Mouse (Mus musculus) adrenal gland, adult 8-10 months (tissue): ENCODE results near the gene Ablim1. TPM values are rescaled to one million over a fixed set of nuclear protein-coding genes. Genes with fewer than 3 reads are reported as not detected.
A peak's percentile ranks its signal among the peaks of the same experiment; 100 is the strongest.

ENCODE experiments used
- DNase-seq: peaks from one replicate; pipeline ENCODE4 v3.0.0; 2022
- total RNA-seq, 4 experiments: library from RNA; stranded (reverse); gene quantifications; 2 replicates each; pipeline ENCODE4 v1.2.4; 2022

Ablim1 gene
- 10 to 100 TPM; 31.0 to 43.9 (median 33.1) TPM for total RNA-seq

DNA sequence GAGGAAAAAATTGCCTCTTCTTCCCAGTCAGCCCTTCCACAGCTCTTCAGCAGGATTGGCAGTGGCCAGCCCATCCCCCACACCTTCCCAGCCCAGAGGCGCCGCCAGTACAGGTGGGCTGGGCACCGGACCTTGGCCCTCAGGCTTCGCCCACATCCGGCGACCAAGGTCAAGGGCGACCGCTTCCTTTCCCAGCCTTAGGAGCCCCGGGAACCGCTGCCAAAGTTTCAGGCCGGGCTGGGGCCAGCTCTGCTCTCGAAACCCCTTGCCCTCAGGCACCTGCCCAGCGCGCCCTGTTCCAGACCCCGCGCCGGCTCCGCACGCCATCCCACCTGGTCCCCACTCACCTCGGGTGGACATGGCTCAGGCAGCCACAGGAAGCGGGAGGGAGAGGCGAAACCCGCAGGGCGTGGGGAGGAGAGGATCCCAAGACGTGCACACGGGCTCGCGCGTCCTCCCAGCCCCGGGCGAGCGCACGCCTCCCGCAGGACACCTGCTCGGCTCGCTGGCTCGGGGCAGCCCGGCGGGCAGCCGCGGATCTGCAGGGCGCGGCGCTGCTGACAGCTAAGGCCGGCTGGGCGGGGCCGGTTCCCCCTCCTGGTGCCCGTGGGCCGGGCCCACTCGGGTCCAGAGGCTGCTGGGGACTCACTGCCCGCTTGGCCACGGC, at the start of gene Ablim1:
Gene Ablim1 (minus strand): TSS at position 574 of the 667 bp plus-strand sequence.
- DNase-seq = peak; percentile 36

DNA sequence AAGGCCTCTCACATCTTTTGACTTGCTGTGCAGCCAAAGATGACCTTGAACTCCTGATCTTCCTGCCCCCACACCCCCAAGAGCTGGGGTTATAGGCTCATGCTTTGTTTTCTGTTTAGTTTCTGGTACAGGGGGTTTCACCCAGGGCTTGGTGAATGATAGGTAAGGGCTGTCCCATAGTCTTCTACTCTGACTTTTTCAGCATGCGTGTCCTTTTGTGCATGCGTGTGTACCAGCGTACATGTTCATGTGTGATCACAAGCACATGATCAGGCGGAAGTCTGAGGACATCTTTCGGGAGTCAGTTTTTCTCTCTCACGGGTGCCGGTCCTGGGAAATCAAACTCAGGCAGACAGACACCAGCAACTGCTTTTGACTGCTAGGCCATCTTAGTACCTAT, 48.8 kb upstream of the Ablim1 start:
- DNase-seq = no peak

DNA sequence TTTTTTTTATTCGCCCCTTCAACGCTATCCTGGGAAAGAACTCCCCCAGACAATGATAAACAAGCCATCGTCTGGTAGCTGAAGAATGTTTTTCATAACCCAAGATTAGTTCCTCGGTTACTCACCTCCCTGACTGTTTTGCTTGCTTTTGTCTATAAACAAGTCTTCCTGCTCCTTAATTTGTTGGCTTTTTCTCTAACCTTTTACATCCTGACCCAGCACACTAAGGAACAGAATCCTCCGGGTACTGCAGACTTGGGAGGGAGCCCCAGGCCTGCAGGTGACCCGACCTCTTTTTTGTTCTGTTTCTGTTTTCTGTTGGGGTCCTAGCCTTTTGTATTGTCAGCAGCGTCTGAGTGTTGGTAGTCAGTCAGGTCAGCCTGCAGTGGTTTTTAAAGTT, 48.4 kb upstream of the Ablim1 start:
- DNase-seq = no peak

DNA sequence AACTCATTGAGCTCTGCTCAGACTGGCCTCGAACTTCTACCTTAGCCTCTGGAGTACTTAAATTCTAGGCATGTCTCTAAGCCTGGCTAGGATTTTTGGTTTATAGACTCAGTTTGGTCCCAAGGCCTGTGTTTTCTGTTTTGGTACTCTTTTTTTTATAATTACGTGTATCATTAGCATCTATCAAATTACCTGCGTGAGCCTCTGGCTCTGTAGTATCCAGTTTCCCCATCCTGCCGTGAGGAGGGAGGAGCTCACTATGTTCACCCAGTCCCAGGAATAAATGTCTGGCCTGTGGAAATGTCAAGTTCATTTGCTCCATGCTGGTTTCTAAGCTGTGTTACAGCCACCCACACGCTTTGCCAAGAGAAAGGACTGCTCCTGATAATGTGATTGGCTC, 47.9 kb upstream of the Ablim1 start:
- no peak for DNase-seq

DNA sequence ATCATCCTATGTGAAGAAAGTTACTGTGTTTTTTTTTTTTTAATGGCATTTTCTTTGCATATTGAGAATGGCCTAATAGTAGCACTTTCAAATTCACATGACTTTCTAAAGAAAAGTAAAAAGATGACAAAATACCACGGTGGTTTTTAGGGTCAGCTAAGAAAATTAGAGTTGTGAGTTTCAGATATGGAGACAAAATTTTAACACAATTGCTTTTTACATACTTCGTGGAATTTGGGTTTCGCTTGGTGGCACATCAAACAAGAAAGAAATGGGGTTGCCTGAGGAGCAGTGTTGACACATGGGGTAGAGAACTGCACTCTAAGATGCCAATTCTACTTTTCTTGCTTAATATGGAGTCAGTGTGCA, 47.2 kb upstream of the Ablim1 start:
- DNase-seq = no peak

DNA sequence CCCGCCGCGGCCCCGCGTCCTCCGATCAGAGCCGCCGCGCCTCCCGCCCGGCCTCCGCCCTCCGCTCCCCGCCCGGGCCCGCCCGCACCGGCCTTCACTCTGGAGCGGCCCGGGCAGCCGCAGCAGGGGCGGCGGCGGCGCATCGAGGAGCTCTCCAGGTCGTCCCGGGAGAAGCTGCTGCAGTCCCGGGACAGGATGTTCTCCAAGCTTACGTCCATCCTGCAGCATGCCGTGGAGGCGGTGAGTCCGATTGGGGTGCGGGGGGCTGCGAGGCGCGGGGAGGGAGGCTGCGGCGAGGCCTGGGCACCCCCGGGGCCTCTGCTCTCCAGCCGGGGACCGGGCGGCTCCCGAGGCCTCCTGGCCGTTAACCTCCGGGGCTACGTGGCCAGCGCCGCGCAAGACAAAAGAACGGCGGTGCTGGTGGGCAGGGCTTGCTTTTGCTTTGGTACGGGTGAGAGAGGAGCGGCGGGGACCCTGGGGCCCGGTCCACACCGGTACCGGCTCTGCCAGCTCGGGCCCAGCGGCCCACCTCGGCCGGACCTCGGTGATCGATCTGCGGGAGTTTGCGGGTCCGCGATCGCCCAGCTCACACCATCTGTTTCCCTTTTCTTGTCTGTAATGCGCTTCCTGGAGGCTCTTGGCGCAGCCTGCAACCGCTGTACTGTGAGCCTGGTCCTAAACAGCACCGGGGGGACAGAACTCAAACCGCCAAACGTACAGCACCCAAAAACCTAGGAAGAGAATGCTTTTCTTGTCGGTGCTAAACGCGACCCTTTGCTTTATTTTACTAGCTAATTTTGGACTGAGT, 46.6 kb upstream of the Ablim1 start:
- peak; percentile 67 for DNase-seq

DNA sequence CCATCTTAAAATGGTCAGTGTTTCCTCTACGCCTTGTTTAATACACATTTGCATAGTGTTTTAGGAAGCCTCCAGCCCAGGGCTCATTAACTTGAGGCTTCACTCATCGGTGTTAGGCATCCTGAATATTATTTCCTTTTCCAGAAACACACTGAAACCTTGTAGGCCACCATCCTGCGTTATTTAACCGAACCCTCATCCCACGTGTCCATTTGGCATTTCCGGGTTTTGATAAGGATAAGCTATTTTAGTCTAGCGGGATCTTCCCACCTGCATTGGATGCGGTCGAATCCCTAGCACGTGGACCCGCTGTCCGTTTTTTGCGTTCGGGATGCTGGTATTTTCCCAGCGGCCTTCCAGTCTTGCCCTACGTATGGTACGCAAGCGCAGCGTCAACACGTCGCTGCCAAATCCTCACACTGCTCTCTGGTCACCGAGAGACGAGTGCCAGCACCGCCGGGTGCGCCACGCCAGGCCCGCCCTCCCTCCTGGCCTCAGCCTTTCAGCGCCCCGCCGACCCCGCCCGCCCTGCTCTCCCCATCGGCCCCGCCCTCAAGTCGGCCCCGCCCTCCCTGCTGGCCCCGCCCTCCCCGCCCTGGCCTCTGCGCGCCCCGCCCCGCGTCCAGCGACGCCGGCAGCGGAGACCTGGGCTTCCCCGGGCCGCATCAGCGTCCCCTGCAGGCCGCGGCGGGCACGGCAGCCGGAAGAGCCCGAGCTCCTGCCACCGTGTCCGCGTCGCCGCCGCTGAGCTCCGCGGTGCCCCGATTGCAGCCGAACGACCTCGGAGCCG, 45.8 kb upstream of the Ablim1 start, which contains the start of gene Fam160b1:
Gene Fam160b1 (plus strand): TSS at position 340 of the 790 bp plus-strand sequence.
- DNase-seq = peak; percentile 94

DNA sequence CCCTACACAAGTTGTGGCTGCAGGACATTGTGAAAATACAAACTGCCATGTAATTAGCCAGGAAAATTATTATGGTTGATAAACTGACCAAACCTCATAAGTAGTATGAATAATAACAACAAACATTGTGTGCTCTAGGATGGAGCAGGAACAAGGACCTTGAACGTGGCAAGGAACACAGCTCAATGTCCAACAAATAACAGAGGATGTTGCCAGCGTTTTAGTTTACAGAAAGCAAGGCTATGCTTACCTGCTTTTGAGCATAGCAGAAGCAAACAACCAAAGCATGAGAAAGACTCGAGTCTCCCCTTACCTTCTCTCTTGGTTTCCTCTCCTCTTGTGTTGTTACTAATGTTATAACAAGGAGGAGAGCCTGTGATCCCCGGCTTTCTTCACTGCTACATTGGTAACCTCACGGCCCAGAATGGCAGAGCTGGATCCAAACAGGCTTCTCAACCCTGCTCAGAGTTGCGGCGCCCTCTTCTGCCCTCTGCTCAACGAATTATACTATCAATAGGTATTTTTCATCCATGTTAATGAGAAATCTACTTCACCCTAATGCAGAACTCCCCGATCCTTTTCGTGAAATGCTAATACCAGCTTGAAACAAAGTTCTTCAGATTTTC, 45.1 kb upstream of the Ablim1 start:
- no peak for DNase-seq

DNA sequence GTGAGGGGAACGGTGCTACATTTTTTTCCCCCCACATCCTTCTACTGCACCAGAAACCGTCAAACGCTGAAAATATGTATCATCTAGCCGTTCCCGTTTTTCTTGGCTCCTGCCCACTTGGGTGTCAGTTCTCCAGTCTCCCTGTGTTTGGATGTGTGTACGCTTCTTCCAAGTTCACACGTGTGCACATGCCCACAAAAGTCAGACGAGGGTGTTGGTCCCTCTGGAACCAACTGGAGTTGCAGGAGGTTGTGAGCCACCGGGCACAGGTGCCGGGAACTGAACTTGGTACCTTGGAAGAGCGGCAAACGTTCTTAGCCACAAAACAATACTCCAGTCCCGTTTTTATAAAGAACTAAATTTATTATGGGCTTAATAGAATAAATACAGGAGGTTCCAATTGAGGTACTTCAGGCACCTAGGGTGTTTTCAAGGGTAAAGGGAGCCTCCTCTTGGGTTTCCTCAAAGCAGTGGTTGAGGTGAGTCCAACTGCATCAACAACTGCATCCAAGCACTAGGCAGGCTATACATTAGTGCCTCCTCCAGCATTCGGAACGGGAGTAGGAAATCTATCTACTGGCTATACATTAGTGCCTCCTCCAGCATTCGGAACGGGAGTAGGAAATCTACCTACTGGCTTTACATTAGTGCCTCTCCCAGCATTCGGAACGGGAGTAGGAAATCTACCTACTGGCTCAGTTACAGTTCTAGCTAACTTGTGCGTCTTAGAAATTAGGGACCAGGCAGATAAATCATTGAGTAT, 44.3 kb upstream of the Ablim1 start:
- DNase-seq = no peak

DNA sequence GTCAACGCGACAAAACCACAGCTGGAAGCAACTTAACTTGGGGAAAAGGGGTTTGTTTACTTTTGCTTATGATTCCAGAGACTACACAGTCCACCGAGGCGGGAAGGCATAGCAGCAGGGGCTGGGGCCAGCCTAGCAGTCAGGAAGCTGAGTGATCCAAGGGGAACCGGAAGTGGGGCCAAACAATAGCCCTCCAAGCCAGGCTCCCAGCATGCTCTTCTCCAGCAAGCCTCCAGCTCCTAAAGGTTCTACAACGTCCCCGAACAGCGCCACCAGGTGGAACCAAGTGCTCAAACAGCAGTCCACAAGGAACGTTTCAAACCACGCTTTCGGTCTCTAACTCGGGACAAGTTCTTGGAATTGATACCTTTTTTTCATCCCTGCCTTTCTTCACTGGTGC, 43.6 kb upstream of the Ablim1 start:
- DNase-seq = peak; percentile 61

DNA sequence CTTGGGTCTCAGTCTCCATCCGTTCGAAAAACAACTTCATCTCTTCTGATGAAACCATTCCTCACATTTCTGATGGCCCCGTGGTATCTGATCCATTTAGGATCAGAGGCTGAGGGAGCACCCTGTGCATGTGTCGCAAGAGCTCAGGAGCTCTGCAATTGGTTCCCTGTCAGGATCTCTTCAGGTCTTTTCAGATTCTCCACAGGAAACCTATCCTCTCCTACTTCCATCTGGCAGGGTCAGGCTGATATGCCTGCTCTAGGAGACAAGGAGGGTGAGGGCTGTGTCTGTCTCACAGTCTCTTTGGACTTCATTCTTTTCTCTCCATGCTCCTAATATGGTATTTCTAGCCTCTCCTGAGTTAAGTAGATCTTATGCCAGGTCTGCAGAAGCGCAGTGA, 43.1 kb upstream of the Ablim1 start:
- DNase-seq = no peak

DNA sequence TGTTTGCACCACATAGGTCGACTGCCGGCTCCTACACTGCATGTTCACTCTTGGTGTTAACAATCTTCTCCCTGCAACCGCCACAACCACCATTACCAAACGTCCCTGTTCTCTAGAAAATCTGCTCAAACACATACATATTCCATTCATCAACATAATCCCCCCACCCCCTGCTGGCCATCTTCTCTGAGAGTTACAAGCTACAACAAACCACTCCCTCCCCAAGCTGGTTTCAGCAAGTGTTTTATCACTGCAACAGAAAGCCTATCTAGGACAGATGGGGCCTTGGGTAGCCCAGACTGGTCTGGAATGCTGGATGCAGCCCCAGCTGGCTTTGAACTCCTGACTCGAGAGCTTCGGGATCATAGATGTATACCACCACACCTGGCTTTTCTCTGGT, 42.5 kb upstream of the Ablim1 start:
- no peak for DNase-seq

DNA sequence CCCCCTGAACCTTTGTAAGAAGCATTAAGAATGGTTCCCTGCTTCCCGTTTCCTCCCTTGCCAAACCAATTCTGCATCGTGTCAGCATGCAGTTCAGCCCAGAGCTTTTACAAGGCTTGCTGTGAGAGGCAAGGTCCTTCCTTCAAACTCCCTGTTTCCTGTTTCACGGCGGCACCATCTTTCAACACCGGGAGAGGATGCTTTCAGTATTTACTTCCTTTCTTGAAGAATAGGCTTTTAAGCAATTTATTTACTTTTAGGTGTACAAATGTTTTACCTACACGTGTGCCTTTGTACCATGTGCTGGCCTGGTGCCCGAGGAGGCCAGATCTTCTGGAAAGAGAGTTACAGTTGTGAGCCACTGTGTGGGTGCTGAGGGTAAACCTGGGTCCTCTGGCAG, 41.6 kb upstream of the Ablim1 start:
- no peak for DNase-seq

DNA sequence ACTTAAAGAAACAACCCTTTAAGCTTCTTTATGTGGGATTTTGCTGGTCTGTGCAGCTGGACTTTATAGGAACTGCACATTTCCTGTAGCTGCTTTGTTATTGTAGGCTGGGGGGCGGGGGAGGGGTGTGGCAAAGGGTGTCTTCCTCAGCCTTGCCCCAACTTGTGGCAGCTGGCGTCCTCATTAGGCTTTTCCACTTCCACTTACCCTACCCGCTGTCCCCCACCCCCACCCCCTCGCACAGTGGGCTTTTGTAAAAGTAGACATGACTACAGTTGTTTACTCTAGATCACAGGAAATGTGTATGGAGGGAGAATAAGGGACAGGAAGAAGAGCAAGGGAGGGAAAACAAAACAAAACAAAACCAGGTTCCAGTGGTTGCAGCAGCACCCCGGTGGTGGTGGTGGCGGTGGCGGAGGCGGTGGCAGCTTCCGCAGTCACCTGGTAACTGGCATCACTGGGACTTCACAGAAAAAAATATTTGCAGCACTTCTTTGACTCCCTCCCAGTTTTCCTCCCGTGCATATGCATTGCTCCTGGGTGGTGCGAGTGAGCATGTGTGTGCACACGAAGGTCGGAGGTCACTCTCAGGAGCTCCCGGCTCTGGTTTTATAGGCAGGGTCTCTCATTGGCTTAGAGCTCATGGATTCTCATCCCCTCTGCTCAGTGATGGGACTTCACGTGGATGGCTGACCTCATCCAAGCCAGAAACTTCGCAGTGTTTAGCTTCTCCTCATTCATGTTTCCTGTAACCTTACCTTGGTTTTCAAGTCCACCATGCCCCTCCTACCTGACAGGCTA, 40.9 kb upstream of the Ablim1 start:
- DNase-seq = no peak

DNA sequence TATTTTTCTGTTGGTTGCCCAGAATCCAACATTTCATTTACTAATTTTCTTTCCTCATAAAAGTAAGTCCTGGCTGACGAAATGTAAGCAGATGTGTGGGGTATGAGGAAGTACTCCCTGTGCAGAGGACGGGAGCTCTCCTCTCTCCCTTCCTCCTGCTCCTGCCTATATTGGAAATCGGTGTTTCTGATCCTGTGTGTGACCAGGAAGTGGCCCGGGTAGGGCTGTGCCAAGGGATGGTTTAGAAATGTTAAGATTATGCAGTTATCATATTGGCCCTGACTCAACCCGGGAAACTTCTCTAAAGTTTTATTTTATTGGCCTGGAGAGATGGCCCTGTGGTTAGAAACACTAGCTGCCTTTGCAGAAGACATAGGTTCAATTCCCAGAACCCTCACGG, 40.0 kb upstream of the Ablim1 start:
- no peak for DNase-seq

DNA sequence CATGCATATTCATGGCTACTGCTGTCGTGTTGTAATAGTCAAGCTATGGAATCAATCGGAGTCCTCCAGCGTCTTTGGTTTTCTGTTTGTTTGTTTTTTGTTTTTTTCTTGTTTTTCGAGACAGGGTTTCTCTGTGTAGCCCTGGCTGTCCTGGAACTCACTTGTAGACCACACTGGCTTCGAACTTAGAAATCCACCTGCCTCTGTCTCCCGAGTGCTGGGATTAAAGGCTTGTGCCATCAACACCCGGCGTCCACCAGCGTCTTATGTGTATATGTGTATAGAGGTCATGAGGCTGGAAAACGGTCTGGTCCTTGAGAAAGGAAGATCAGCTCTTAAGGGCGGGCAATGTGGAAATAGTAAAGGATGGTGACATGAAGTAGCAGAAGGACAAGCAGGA, 39.3 kb upstream of the Ablim1 start:
- no peak for DNase-seq

DNA sequence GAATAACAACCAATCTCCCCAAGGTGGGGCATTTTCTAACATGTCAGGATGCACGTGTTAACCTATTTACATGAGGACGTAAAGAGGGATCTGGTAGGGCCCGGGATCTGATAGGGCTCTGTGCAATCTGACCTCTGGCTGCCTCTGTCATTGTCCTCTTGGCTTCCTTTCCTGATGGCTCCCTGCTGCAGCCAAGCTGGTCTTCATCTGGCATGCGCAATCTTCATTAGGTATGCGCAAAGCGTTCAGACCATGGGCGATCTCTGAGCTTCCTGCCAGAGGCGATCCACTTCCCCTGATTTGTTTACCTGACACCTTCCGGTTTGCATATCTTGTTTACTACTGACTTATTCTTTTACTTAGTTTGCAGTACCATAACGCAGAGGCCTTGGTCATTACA, 38.5 kb upstream of the Ablim1 start:
- DNase-seq = no peak

DNA sequence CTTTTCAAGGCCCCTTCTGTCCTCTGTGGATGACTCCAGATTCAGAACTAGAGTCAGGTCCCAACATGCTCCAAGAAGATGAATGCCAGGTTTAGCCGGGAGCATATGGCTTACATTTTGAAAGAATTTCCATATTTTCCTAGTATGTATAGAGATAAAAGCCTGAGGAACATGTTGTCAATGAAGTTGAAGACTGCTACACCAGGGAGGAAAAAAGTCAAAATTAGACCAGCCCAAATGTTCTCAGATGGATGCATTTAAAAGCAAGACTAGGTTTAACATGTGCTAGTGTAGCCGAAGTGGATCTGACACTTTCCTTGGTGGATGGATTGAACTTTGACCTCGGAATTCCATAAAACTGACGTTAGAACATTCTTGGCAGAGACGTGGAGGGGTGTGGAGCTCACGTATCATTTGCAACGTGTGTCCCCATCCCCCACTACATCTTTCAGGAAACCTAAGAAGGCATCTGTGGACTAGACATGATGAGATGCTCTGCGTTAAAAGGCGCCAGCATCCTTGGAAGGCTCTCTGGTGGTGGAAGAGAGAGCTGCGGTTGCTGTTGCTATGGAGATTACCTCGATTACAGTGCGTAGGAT, 37.7 kb upstream of the Ablim1 start:
- DNase-seq = no peak

DNA sequence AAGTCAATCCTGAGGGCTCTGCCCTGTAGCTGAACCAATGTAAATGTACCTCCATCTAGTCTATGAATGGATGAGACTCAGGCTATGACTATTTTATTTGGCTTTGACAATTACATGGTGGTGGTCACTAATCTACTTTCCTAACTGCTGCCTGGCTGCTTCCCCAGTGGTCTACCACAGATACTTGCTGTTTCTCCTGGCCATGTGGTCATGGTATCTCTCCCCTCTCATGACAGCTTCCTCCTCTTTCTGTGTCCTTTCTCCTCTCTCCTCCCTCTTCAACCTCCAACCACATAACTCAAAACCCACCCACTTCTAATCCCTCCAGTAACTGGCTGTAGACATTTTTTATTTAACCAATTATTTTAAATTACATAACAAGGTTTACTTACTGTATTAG, 34.4 kb upstream of the Ablim1 start:
- DNase-seq = no peak

DNA sequence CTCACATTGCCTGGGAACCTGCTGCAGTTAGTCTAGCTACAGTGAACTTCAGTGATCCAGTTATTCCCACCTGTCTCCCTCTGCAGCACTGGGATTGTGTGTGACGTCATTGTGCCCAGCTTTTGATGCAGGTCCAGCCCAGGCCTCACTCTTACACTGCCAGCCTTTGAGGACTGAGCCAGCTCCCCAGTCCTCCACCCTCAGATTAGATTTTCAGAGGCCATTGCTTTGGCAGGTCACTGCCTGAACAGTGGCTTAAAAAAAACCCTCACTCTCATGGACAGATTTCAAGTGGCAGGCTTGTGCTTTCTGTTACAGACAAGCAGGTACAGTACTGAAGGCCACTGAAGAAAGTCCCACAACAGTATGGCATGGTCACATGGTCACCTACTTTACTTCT, 30.0 kb upstream of the Ablim1 start:
- no peak for DNase-seq

DNA sequence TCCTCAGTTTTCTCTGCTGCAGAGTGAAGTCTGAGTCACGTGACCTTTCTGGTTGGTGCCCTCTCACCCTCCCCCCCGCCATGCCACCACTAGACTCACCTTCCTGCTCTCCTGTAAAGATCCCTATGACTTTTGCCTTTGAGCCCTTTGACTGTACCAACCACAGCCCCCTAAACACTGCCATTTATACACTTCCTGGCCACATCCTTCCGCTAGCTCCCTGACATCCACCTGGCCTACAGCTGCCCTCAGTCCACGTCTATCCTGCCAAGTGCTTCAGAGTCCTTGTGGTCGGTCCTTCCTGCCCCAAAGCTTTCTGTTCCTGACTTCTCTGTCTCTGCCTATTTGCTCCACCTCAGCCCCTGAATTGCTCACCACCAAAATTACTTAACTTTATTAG, 29.1 kb upstream of the Ablim1 start:
- DNase-seq = no peak
